Mouse (Mus musculus): ENCODE measurements around the gene Hsd3b5. TPM values are rescaled to one million over a fixed set of nuclear protein-coding genes. Genes with fewer than 3 reads are reported as not detected.

Hsd3b5 gene
- polyA plus RNA-seq (2012; rRNA removed; ENCODE audit: low replicate concordance), result 0.50 TPM in 1 of 2 replicates, not detected in the other

DNA sequence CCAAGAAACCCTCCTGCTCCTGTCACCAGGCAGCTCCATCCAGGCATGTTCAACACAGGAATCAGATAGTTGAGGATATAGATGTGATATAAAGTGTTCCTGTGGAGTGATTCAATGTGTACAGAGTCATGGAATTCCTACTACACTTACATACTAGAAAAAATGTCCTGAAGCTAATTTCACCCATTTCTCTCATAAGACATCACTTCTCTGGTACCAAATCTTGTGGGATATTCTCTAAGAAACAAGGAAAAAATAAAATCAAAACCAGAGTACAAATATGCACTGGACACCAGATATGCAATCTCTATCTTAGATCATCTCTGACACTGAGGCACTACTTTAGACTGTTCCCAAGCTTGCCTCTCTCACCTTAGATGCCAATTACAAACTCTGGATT lies at the start of gene Hsd3b5:
Gene Hsd3b5, minus strand, starts transcription at position 101 of the 400 bp plus-strand sequence.

GRCm38 (mm10) chr3:98588707-98589106 lies 41.3 kb downstream of the Hsd3b5 start, which contains the start of gene Gm10681:
TSS of gene Gm10681 (minus strand) at chr3:98588807.

Other genes starting within 250 kb of the Hsd3b5 start
- 2.9 and 5.3 TPM in 2 replicates for gene Zfp697, start 247.8 kb downstream of the Hsd3b5 start, polyA plus RNA-seq (2012; rRNA removed; ENCODE audit: low replicate concordance)
- gene Gm4450, start 173.1 kb downstream of the Hsd3b5 start, polyA plus RNA-seq (2012; rRNA removed; ENCODE audit: low replicate concordance), result not detected in 2 replicates
- 0.09 TPM in 1 of 2 replicates, not detected in the other for gene Hsd3b4, start 119.7 kb downstream of the Hsd3b5 start, polyA plus RNA-seq (2012; rRNA removed; ENCODE audit: low replicate concordance)
- 0.09 TPM in 1 of 2 replicates, not detected in the other for gene Gm10681, start 41.4 kb downstream of the Hsd3b5 start, polyA plus RNA-seq (2012; rRNA removed; ENCODE audit: low replicate concordance)
- 0.11 TPM in 1 of 2 replicates, not detected in the other for gene Hsd3b2, start 94.3 kb upstream of the Hsd3b5 start, polyA plus RNA-seq (2012; rRNA removed; ENCODE audit: low replicate concordance)
- gene Hsd3b3, start 132.9 kb upstream of the Hsd3b5 start, polyA plus RNA-seq (2012; rRNA removed; ENCODE audit: low replicate concordance), result 0.92 TPM in 1 of 2 replicates, not detected in the other
- 0.69 TPM in 1 of 2 replicates, not detected in the other for gene Hsd3b6, start 184.2 kb upstream of the Hsd3b5 start, polyA plus RNA-seq (2012; rRNA removed; ENCODE audit: low replicate concordance)
- gene Hsd3b1, start 229.5 kb upstream of the Hsd3b5 start, polyA plus RNA-seq (2012; rRNA removed; ENCODE audit: low replicate concordance), result 0.09 TPM in 1 of 2 replicates, not detected in the other

All from mammary gland, adult 2 months (tissue).